Mouse (Mus musculus) ES-CJ7 (cell line): ENCODE results near the gene Usp30.

Source experiments
- DNase-seq: peaks from one replicate; pipeline ENCODE4 v3.0.0; 2011; ENCODE audit warnings: low read depth, low spot score

Usp30 gene

DNA sequence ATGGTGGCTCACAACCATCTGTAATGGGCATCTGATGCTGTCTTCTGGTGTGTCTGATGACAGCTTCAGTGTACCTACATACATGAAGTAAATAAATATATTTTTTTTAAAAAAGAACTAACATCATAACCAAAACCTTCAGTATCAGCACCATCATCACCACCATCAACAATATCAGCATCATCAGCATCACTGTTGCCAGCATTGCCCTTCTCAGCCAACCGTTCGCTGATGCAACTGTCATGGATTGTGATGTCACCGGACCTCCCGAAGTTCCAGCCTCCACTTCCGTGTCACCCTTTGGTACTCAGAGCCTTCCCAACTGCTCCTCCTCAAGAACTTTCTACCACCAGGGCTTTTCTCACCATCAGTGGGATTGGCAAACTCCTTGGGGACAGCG lies at the start of gene Usp30:
Gene Usp30 (plus strand): TSS at position 301 of the 400 bp plus-strand sequence.
- no peak for DNase-seq

- no peak for DNase-seq
Measured at GRCm38 (mm10) chr5:114024390-114024789, 40.9 kb upstream of the Usp30 start.

DNA sequence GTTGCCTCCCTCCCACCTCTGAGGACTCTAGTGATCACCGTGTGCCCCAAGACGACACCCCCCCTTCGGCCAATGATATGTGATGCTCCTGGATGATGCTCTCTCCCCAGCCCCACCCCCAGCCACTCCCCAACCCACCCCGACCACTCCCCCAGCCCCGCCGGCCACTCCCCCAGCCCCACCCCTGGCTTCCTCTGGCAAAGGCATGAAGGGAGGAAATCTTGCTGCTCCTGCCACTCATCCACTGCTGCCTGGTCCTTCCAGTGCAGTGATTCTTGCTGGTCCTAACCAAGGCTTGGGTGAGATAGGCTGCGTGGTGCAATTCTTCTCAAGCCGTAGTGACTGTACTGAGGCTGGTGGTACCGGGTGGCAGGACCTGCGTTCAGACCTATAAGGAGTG lies 40.4 kb upstream of the Usp30 start:
- DNase-seq: no peak

DNA sequence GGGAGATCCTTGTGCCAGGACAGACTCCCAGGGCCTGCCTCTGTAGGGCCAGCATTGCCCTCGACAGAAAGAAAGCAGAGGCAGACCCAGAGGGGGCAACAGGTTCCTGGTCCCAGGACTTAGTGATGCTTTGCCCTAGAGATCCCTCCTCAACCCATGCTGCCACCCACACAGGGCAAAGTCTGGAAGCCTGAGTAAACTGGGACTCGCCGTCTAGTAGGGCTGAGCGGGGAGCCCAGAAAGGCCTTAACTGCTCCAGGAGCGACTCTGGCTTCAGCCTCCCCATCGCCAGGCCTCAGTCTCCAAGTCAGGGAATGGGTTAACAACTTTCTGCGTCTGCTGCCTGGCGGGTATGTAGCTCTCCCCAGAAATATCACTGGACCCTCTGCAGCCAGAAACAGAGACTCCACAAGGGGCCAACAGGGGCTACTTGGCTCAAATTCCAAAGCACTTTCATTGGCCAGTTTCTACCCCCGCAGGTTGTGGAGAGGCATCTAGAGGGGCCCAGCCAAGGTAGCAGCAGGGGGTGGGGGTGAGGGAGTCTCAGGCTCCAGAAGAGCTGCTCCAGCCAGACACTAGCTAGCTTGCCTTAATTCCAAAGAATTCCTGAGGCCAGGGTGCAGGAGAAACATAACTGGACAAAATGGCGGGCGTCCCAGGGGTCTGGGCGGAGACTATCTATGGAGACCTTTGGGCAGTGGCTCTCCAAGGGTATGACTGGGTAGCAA lies 37.9 kb upstream of the Usp30 start:
- DNase-seq: no peak

GRCm38 (mm10) chr5:114028111-114028510 lies 37.1 kb upstream of the Usp30 start:
- no peak for DNase-seq

DNA sequence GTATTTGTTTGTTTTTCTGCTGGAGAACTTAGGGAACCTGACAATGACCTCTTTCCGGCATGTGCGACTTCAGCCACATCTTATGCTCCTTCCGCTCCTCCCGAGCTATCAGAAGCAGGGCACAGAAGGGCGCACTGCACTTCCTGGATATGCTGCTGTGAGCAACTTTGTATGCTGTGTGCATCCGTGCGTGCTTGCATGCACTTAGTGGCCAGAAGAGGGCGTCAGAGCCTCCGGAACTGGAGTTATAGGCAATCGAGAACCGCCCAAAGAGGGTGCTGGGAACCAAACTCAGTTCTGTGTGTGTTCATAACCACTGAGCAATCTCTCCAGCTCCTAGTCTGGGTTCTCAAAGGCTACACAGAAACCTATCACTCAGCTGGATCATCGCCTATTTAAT lies 34.6 kb upstream of the Usp30 start:
- peak; percentile 31 for DNase-seq

DNA sequence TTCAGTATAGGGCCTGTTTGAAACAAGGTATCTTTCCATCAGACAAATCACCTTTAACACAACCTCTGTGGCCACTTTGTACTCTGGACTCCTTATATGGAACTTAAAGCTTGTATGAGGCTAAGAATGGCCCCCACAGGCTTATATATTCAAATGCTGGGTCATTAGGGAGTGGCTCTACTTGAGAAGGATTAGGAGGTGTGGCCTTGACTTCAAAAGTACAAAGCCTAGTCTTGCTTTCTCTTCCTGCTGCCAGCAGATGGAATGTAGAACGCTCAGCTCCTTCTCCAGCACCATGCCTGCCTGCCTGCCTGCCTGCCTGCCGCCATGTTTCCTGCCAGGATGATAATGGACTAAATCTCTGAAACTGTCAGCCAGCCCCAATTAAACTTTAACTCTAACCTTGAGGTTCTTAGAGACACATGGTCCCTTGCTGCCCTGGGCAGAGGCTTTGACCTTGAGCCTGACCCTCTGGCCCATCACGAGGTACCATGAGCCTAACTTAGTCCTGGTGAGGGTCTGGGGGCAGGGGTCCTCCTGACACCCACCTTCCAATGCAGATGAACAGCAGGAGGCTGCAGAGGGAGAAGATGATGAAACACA lies 33.0 kb upstream of the Usp30 start:
- DNase-seq: peak; percentile 63

DNA sequence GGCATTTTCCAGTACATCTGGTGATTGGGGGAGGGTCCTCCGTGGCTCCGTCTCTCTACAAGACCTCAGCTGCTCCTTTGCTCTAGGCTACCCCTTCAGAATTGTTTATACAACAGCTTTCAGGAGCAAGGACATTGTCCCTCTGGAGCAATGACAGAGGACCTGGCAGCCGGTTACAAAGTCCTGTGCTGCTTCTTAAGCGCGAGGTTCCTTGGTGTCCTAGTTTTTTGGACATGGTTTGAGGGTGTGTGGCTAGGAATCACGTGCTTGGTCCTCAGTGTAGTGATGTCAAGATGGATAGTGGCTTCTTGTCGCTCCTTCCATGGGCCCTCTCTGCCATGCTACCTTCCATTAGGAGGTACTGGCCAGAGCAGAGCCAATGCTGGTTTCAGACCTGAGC lies 30.9 kb upstream of the Usp30 start:
- no peak for DNase-seq

GRCm38 (mm10) chr5:114035111-114035510 lies 30.1 kb upstream of the Usp30 start:
- no peak for DNase-seq

DNA sequence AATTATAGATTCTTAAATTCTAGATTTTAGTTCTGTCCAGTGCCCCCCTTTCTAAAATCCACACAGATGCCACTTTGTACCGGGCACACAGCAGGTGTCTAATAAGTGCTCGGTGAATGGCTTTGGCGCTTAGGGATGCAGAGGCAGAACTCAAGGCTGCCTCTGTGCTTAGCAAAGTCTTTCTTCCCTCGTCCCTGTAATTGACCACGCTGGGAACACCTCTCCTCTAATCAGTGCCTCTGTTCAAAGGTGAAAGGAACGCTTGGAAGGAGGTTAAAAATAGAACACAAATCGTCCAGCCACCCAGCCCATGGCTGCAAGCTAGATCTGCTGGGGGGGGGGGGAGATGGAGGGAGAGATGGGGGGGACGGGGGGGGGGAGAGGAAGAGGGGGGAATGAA lies 24.8 kb upstream of the Usp30 start:
- no peak for DNase-seq

- no peak for DNase-seq
Measured at GRCm38 (mm10) chr5:114040911-114041310, 24.4 kb upstream of the Usp30 start.

DNA sequence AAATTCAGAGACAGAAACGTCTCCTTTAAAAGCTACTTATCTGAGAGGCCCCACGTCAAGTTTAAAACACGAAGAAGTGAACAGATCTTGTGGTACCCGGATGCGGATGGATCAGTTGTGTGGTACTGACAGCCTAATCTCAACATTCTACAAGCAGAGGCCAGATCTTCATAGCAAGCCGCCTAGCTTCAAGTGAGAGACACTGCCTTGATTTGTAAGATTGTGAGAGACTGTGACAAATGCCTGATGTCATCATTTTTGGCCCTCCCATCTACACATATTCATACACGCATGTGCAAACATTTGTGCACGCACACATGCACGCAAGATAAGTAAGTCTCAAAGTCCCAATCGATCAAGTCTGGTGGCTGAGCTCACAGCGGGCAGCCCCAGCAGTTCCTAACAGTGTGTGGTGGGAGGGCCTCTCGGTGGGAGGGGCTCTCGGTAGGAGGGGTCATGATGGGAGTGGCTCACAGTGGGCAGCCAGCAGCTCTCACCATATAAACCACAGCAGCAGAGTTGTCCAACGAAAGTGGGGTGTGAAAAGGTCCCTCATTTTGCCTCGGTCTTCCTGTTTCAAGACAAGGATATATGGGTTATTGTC lies 23.8 kb upstream of the Usp30 start:
- DNase-seq: peak; percentile 64

GRCm38 (mm10) chr5:114043800-114044199 lies 21.5 kb upstream of the Usp30 start:
- no peak for DNase-seq

- peak; percentile 52 for DNase-seq
Measured at GRCm38 (mm10) chr5:114045134-114045533, 20.1 kb upstream of the Usp30 start.

GRCm38 (mm10) chr5:114046151-114046550 lies 19.1 kb upstream of the Usp30 start:
- no peak for DNase-seq

DNA sequence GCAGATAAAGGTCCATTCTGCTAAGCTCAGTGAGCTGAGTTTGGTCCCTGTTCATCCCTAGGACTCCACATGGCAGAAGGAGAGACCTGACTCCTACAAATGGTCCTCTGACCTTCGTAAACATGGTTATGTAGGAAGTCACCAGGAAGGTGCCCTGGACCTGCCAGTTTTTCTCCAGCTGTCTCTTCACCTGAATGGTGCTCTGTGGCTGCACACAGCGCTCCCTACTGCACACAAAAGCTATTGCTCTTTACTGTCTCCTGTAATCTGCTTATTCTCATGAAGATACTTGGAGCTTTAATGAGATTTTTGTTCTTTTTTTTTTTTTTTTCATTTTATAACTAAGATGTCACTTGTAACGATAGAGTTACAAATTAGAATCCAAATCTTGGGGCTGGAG lies 18.7 kb upstream of the Usp30 start:
- no peak for DNase-seq

DNA sequence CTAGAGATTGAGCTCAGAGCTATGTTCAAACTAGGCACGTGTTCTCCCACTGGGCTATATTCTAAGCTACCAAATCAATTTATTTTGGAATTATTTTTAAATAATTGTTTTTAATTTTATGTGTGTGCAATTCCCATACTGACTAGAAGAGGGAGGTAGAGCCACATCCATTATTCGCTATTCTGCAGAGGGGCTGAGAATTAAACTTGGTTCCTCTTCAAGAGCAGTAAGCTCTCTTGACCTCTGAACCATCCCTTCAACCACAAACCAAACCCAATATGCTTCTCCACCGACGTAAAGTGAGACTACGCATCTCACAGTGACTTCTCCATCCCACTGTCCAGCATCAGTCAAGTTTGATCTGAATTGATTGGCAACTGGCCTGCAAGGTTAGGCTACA lies 18.1 kb upstream of the Usp30 start:
- DNase-seq: no peak

- no peak for DNase-seq
Measured at GRCm38 (mm10) chr5:114048731-114049308, 16.4 kb upstream of the Usp30 start.

DNA sequence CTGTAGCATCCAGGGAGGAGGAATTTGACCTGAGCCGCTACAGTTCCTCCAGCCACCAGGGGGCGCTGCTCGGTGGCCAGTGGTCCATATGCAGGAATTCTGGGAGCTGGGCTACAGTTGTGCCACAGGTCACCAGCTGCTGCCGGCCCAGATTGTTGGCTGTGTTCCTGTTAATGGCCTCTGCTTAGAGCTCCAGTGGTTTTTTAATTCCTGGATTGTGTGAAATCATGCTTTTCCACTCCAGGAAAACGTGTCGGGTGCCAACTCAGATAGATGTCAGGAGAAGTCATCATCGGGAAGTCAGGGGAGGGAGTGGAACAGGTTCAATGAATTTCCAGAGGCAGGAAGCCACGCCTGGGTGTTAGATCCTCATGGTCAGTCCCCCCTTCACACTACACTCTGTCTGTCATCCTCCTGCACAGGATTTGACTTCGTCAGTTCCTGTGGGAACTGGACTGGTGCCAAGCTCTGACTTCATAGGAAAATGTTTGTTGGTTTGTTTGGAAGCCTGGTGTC lies 13.0 kb upstream of the Usp30 start:
- peak; percentile 80 for DNase-seq

GRCm38 (mm10) chr5:114057129-114057731 lies 8.0 kb upstream of the Usp30 start:
- DNase-seq: no peak

- no peak for DNase-seq
Measured at GRCm38 (mm10) chr5:114061675-114062074, 3.6 kb upstream of the Usp30 start.

GRCm38 (mm10) chr5:114063958-114064357 lies 1.3 kb upstream of the Usp30 start:
- DNase-seq: no peak
